Mouse (Mus musculus) gastrocnemius, postnatal 25 days (tissue): ENCODE data around the gene Arhgef15. TPM values are rescaled to one million over a fixed set of nuclear protein-coding genes. Genes with fewer than 3 reads are reported as not detected.
"Not testable (repeated sequence)": the region's sequence is repeated elsewhere in the genome, so short reads cannot be mapped to it uniquely, and the experiment has no call there.

ENCODE experiments used
- DNase-seq: peaks from one replicate; pipeline ENCODE4 v3.0.0; 2022
- long read RNA-seq, 2 experiments: library from polyadenylated mRNA; stranded (forward); transcript quantifications; one replicate each; pipeline ENCODE4 v2.0.0; 2021
- total RNA-seq, 2 experiments: library from RNA; stranded (reverse); gene quantifications; 1 replicate in 1 of 2; 2 replicates in 1 of 2; pipeline ENCODE4 v1.2.3; 2021

The Arhgef15 gene
- total RNA-seq = 1 to 10 TPM; 8.4 to 9.6 TPM
- long read RNA-seq, experiment 1, full-length matches to known transcripts = 1 of 8 reads
- long read RNA-seq, experiment 1, partial matches to known transcripts = 2 of 8 reads
- long read RNA-seq, experiment 1, other reads (novel, unspliced or antisense) = 5 of 8 reads
- long read RNA-seq, experiment 2, full-length matches to known transcripts = 4 of 8 reads
- long read RNA-seq, experiment 2, partial matches to known transcripts = 2 of 8 reads
- long read RNA-seq, experiment 2, other reads (novel, unspliced or antisense) = 2 of 8 reads

DNA sequence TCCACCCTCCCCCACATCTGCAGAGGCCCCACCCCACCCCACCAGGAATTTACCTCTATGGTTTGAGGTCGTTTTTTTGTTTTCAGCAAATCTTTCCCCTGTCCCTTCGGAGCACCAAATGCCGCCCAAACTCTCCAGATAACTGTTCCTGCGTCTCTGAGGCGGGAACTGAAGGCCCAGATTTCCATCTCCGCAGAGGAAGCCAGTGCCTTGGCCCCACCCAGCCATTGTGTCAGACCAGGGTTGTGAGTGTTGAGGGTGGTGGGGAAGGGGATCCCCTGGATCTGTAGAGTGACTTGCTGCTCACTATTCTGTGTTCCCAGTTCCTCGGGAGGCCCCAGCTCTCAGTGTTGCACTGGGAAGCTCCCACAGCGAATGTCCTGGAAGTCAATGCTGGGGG lies at the start of gene Arhgef15:
Arhgef15 (minus strand) TSS at position 173 of the 400 bp plus-strand sequence.
- DNase-seq = no peak

GRCm38 (mm10) chr11:69006575-69006974 lies 49.3 kb upstream of the Arhgef15 start:
- not testable (repeated sequence) for DNase-seq

- DNase-seq = no peak
Measured at GRCm38 (mm10) chr11:69005193-69005592, 47.9 kb upstream of the Arhgef15 start.

DNA sequence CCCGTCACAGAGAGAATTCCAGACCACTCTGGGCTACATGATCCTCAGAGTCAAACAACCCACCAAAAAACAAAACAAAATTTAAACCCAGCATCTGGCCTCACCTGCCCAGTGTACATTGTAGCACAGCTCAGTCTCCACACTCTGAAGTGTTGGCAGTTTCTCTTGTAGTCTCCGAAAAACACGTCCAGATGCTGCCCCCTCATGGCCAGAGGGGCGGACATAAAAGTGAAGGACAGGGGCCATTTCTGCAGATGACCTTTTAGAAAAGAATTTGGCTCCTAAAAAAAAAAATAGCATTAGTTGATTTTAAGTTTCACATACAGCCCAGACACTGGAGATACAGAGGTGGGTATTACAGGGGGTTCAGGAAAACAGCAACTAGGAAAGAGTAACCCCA lies 46.3 kb upstream of the Arhgef15 start:
- no peak for DNase-seq

- DNase-seq = not testable (repeated sequence)
Measured at GRCm38 (mm10) chr11:69002782-69003181, 45.5 kb upstream of the Arhgef15 start.

DNA sequence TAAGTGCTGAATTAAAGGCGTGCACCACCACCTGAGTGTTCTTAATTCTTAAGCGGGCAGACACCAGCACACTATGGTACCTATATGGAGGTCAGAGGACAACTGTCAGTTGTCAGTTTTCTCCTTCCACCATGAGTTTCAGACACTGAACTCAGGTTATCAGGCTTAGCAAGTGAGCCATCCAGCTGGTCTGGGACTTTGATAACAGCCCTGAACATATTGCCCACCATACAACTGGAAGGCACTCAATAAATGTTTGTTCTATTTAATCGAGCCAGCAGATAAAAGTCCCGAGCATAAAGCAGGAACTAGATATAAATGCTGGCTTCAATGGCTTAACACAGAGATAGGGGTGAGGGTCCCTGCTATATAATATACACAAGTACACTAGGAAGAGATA lies 39.8 kb upstream of the Arhgef15 start:
- DNase-seq = no peak

- DNase-seq = no peak
Measured at GRCm38 (mm10) chr11:68994377-68994776, 37.1 kb upstream of the Arhgef15 start.

DNA sequence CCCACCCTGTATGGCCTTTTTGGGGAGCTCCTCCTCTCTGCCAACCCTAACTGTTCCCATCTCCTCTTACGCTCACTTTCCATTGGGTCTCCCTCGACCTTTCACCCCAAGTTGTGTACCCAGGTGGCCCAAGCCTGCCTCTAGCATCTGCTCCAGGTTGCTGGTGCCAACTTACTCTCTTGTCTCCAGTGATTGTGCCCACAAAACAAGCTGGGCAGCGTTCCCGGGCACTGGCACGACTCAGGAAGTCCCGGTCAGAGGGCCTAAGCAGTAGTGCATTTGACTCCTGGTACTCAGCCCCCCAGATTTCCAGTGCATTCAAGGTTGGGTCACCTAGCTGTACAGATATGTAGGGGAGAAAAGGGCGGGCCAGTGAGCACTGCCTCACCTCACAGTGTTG lies 35.8 kb upstream of the Arhgef15 start:
- no peak for DNase-seq

- peak; percentile 78 for DNase-seq
Measured at GRCm38 (mm10) chr11:68988341-68988740, 31.1 kb upstream of the Arhgef15 start.

DNA sequence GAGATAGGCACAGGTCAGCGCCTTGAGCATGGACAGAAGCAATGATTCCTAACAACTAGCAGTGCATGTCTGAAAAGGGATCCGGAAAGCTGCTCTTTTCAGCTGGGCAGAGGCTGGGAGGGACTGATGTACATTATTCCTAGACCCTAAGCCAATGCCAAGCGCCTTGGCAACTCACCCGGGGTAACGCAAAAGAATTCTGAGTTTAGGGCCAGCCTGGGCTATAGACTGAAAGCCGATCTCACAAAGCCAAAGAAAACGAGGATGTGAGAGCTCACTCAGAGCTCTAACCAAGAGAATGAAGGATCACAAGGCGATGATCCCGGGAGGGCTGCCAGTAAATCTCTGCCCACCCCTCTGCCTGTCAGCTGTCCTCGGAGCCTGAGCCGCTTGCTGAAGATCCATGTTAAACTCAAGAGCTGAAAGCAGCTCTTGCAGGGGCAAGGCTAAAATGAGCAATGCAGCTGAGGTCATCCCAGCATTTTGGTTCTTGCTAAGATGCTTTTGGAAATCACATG lies 30.1 kb upstream of the Arhgef15 start:
- no peak for DNase-seq

DNA sequence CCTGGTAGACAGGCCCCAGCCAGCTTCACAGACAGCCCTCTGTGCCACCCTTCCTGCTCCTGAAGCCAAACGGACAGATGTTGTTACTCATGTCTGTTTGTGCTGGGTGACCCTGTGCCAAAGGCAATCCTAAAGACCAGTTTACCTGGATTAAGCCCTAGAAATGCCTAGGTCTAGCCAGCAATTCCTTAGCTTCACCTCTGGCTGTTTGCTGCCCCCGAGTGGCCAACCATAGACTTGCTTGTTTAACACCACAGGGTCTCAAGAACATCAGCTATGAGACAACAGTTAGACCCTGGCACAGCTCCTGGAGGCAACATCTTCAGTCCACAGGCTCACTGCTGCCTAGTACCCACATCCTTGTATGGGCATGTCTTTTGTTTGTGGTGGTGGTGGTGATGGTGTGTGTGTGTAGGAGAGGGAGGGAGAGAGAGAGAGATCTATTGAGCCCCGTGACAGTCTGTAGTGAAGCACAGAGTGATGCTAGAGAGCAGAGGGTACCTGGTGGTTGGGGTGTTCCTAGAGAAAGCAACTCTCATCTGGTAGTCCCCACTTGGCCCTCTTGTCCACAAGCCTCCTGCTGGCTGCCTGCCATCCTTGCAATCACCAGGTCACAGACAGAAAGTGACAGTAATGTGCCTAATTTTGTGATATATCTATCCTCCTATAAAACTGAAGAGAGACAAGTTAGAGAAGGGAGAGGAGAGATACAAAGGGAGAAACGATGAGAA lies 25.5 kb upstream of the Arhgef15 start:
- DNase-seq = peak; percentile 32

DNA sequence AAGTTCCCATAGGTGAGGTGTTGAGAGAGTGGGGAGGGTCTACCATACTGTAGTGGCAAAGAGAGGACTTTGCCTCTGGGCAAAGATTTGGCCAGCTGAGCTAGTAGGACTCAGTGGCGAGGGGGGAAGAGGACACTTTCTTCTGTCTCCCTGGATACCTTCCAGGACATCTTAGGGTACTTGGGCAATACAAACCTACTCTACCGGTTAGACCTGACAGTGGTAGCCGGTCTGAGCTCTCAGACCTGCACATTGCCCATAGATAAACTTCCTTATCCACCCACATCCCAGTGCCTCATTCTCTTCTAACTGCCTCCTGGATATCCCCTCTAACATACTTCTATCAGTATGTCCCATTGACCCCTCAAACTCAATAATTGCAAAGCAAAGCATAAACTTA lies 23.6 kb upstream of the Arhgef15 start:
- no peak for DNase-seq

GRCm38 (mm10) chr11:68979320-68979733 lies 22.0 kb upstream of the Arhgef15 start:
- no peak for DNase-seq

DNA sequence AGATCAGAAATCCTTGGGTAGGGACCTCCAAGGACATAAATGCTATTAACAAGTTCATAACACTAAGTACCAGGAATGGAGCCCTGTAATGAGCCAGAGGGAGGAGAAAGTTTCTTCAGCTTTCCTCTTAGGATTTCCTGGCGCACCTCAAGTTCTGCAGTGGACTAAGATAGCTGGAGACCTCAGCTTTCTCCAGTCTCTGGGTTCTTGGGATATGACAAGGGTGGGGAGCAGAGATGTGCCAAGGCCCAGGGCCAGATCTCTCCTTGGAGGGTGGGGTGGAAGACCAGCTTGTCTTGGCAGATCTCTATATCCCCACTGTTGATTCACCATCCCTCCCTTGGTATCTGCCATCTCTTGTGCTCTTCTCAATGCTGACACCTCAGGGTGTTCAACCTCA lies 18.3 kb upstream of the Arhgef15 start:
- DNase-seq = no peak

DNA sequence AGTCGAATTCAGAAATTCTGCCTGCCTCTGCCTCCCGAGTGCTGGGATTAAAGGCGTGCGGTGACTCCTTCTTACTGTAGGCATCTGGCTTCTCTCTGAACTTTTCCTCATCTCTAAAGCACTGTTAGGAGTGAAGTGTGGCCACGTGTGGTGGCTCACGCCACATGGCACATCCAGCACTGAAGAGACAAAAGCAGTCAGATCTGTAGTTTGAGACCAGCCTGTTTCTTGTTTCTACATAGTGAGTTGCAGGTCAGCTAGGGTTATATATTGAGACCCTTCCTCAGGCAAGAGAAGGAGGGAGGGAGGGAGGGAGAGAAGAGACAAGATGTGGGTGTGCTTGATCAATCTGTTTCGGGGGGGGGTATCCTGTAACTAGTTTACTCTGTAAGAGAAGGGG lies 17.8 kb upstream of the Arhgef15 start, which contains the start of gene Rangrf:
Rangrf (minus strand) TSS at position 101 of the 400 bp plus-strand sequence.
- DNase-seq = no peak

GRCm38 (mm10) chr11:68974059-68974450 lies 16.8 kb upstream of the Arhgef15 start:
- no peak for DNase-seq

- peak; percentile 86 for DNase-seq
Measured at GRCm38 (mm10) chr11:68973250-68974058, 16.2 kb upstream of the Arhgef15 start.

GRCm38 (mm10) chr11:68970232-68970631 lies 13.0 kb upstream of the Arhgef15 start:
- no peak for DNase-seq

GRCm38 (mm10) chr11:68968752-68969151 lies 11.5 kb upstream of the Arhgef15 start:
- no peak for DNase-seq

GRCm38 (mm10) chr11:68967337-68968282 lies 10.3 kb upstream of the Arhgef15 start, which contains the start of gene Slc25a35:
TSS of gene Slc25a35 (plus strand) at chr11:68968131.
- peak; percentile 94 for DNase-seq

DNA sequence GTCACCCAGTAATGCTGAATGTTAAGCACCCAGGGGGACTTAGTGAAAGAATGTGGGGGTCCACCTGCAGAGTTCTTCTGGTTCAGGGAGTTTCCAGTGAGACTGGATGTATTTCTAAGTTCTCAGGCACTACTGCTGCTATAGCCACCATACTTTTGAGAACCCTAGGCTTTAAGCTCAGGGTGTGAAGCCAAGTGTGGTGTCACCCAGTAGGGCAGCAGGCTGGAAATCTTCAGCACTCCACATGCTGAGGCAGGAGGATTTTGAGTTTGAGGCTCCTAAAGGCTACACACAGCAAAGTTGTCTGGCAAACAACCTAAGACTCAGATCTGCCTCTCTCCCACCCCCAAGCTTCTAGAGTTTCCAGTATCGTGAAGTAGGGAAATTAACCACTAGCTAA lies 9.3 kb upstream of the Arhgef15 start:
- no peak for DNase-seq
